Mouse (Mus musculus) layer of hippocampus, postnatal 36 days (tissue): ENCODE results near the gene Fez1. TPM values are rescaled to one million over a fixed set of nuclear protein-coding genes. Genes with fewer than 3 reads are reported as not detected.

Experiments used
- DNase-seq, 2 experiments: peaks; one replicate each; pipeline ENCODE4 v3.0.0; 2022
- total RNA-seq, 2 experiments: library from RNA; stranded (reverse); gene quantifications; 2 replicates each; pipeline ENCODE4 v1.2.3; 2021

Fez1 gene
- total RNA-seq, 2 experiments from 2014 or later = 287 to 299 TPM

DNA sequence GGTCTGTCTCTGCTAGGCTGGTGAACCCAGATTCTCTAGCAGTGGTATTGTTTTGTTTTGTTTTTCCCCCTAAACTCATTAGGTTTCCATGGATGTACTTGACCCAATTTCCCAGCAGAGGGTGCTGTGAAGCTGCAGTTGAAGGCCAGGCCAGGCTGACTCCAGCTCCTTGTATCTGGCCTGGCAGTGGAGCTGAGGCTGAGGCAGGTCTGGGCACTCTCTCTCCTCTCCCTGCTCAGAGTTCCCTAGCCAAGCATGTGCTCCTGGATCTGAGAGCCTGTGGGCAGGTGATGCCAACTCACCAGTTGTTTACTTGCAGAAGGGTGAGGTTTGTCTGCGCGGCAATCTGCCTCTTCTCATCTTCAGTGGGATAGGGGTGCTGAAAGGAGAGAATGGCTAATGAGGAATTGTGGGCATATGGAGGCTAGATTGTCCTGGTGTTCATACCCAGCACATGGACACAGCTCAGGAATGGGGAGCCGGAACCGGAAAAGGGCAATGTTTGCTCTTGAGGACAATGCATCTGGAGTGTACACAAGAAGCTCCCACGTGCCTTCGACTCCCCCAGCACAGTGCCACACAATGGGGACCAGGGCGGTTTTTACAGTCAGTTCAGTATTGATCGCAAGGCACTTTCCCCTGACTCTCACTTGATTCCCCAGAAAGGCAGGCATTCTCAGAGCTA is 73.5 kb downstream of the Fez1 start:
- DNase-seq = peak; percentile 69 to 77

DNA sequence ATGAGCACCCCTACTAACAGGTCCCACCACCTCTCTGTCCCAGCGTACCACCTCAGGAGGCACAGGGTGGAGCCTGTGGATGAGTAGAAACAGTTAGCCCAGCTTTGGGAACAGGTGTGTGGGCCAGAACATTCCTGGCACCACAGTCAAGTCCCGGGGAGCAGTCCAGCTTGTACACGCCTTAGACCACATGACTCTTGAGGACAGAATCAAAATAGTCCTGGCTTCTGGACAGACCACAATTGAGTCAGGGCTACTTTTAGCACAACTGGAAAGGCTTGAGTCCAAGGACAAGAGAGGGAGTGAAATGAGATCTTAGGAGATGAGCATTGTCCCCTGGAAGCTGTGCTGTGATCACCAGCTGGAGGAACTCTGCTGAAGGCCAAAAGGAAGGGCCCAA is 76.9 kb downstream of the Fez1 start:
- no peak for DNase-seq

GRCm38 (mm10) chr9:36900464-36900863 is 78.8 kb downstream of the Fez1 start:
- DNase-seq = no peak

DNA sequence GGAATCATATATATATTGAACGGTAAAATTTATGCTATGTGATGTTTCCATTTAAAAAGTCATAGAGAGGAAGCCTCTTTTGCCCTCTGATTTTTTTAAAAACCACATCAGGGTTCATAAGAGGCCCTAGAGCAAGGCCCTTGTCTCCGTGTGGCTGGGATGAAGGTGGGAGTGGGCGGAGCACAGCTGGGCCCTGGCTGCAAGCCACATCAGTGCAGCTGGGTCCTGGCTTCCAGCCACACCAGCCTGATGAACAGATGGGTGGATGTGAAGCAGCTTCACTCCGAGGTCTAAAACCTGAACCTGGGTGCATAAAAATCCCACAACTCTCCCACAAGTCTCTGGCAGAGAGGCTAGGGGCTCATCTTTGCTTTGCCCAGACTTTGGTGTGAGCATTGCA is 83.8 kb downstream of the Fez1 start:
- DNase-seq = no peak

- DNase-seq = peak; percentile 81 to 83
These were observed 94.7 kb downstream of the Fez1 start for GRCm38 (mm10) chr9:36916362-36916761.

DNA sequence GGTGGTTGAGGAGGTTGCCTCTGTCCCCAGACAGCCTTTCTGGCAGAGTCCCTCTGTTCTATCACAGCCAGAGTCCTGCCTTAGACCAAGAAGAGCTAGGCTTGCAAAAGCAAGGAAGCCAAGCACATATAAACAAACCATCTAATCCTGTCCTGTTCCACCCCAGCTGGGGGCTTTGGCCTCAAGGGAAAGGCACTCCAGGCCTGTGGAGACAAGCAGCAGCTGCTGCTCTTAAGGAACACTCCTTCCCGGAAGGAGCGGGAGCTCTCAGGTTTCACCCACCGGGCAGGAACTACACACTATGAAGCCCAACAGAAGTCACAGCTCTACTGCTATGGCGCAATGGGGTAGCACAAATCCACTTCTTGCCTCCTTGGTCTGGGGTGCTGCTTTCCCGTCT is 95.3 kb downstream of the Fez1 start:
- no peak for DNase-seq

GRCm38 (mm10) chr9:36918582-36918981 is 96.9 kb downstream of the Fez1 start:
- DNase-seq = no peak

DNA sequence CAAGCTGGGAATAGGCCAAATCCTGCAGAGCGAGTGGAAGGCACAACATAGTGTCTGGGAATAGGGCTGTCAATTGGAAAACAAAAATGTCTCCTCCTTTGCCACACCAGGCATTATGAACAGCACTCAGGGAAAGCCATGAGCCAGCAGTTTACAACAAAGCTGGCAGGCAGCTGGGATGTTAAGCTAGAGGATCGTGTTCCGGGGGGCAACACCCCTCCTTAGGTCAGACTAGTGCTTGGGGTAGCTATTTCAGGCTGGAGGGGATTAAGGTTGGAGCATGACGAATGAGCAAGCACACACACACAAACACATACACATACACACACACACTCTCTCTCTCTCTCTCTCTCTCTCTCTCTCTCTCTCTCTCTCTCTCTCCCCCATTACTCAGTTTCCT is 97.8 kb downstream of the Fez1 start:
- no peak for DNase-seq

GRCm38 (mm10) chr9:36921718-36922415 is 100.2 kb downstream of the Fez1 start:
- DNase-seq = peak in 1 of 2 experiments; percentile 48

GRCm38 (mm10) chr9:36923753-36924152 is 102.1 kb downstream of the Fez1 start:
- DNase-seq = no peak

Other genes starting within 250 kb of the Fez1 start
- not detected for gene Gm17689, start 239.2 kb upstream of the Fez1 start, total RNA-seq
- not detected for gene A630095E13Rik, start 178.5 kb upstream of the Fez1 start, total RNA-seq
- not detected for gene Acrv1, start 128.6 kb upstream of the Fez1 start, total RNA-seq
- 1 to 10 TPM; 2.4 to 2.9 TPM for gene Chek1, start 94.8 kb upstream of the Fez1 start, total RNA-seq
- gene Stt3a, start 54.2 kb upstream of the Fez1 start, total RNA-seq = 10 to 100 TPM; 73.0 to 81.6 TPM
- gene Ei24, start 24.5 kb upstream of the Fez1 start, total RNA-seq = 100 to 1,000 TPM in 1 of 2 experiments, 10 to 100 TPM in 1; 90.0 to 100 TPM